ENCODE assay signal across 19 mouse cellular contexts in the genomic region with DNA sequence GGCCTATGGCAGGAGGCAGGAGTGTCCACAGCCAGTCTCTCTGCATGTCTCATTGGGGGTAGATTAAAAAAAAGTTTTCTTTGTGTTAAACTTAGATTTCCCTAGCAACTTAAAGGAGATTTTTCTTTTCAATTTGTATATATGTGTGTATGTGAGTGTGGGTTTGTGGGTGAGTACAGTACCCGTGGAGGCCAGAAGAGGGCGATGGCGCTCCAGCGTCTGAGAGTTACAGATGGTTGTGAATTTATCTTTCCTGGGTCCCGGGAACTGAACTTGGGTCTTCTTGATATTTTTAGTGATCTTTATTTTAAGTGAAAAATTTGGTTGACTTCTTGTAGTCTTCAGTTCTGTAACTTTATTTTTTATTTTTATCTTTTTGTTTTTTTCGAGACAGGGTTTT. TPM values are rescaled to one million over a fixed set of nuclear protein-coding genes. Genes with fewer than 3 reads are reported as not detected.
DNase-seq lines count a peak whose midpoint lies in the region; ATAC-seq and TF ChIP-seq lines count a peak whose summit lies in the region.
"Had no signal": no experiment of that assay in that cellular context is flagged by ENCODE, and none has a peak within 500 bp of the region (broad histone marks: within the 10 kb centered on the region; RNA-seq: fewer than 3 reads in every experiment).

No protein-coding gene starts in this region.

- TF ChIP-seq CTCF in lung, embryonic 14.5 days (IDR thresholded peaks at IDR 0.05; ENCODE audit: low read depth) = peak; percentile 28; the same call in 1 of the 2 replicates

- no peak overlapping the region for H3K27ac ChIP-seq in lung, embryonic 14.5 days (ENCODE audit: low read depth)
- H3K27ac ChIP-seq: embryonic facial prominence, embryonic 10.5 days; forebrain, embryonic 12.5 days; heart, embryonic 15.5 days; liver, embryonic 15.5 days; midbrain, embryonic 13.5 days; neural tube, embryonic 12.5 days had no signal

- no peaks in the 10 kb centered on the region for H3K27me3 ChIP-seq in lung, embryonic 14.5 days (ENCODE audit: insufficient read depth, low read length)
- H3K27me3 ChIP-seq: forebrain, embryonic 12.5 days; heart, embryonic 15.5 days; liver, embryonic 15.5 days; midbrain, embryonic 13.5 days; neural tube, embryonic 12.5 days had no signal

- intact Hi-C loops in heart, postnatal 25 days (cut with DNase I) = no loop called here

- no peak overlapping the region for H3K9ac ChIP-seq in lung, embryonic 14.5 days
- H3K9ac ChIP-seq: forebrain, embryonic 12.5 days; heart, embryonic 15.5 days; liver, embryonic 15.5 days; midbrain, embryonic 13.5 days; neural tube, embryonic 12.5 days had no signal

- ATAC-seq in lung, embryonic 14.5 days (ENCODE audit: insufficient read depth) = no peak
- peak; percentile 66 for ATAC-seq in megakaryocyte progenitor cell, adult 5-6 weeks (replicated peaks; ENCODE audit: poor library complexity)
- ATAC-seq: midbrain, embryonic 13.5 days had no signal

- no peaks in the 10 kb centered on the region for H3K9me3 ChIP-seq in lung, embryonic 14.5 days (ENCODE audit: low read depth, low read length)
- H3K9me3 ChIP-seq: embryonic facial prominence, embryonic 10.5 days; forebrain, embryonic 12.5 days; heart, embryonic 15.5 days; liver, embryonic 15.5 days; midbrain, embryonic 13.5 days; neural tube, embryonic 12.5 days had no signal

- 0 out of 2 replicates have a peak, but pooled peaks cover 5% of the 10 kb centered on the region for H3K36me3 ChIP-seq in lung, embryonic 14.5 days (ENCODE audit: insufficient read depth)
- H3K36me3 ChIP-seq: heart, embryonic 15.5 days had no signal

- WGBS in lung, embryonic 14.5 days = 80% methylated on average over 6 of the region's 6 CpGs

- H3K4me3 ChIP-seq in lung, embryonic 14.5 days (ENCODE audit: low read depth, low read length) = no peak overlapping the region
- H3K4me3 ChIP-seq: embryonic facial prominence, embryonic 10.5 days; forebrain, embryonic 12.5 days; heart, embryonic 15.5 days; liver, embryonic 15.5 days; midbrain, embryonic 13.5 days; neural tube, embryonic 12.5 days had no signal

- DNase-seq in heart, adult 11 months = peak; percentile 4
- no peak for DNase-seq in heart, postnatal 25 days (ENCODE audit: low spot score)
- DNase-seq in lung, embryonic 14.5 days = no peak
- DNase-seq in lung, postnatal 4 days = no peak
- peak; percentile 54 for DNase-seq in ZHBTc4 (ENCODE audit: low read depth, low spot score)
- DNase-seq in adrenal gland, postnatal 14 days = no peak
- no peak for DNase-seq in kidney, adult 9 months
- DNase-seq: cerebellum, adult 11-12 months; gastrocnemius, postnatal 10 days; kidney, adult 18-20 months; layer of hippocampus, postnatal 36 days; right cerebral cortex, adult 18-20 months had no signal

- no peaks in the 10 kb centered on the region for H3K4me1 ChIP-seq in lung, embryonic 14.5 days (ENCODE audit: insufficient read depth)
- H3K4me1 ChIP-seq: embryonic facial prominence, embryonic 10.5 days; forebrain, embryonic 12.5 days; heart, embryonic 15.5 days; liver, embryonic 15.5 days; midbrain, embryonic 13.5 days; neural tube, embryonic 12.5 days had no signal

- H3K4me2 ChIP-seq in lung, embryonic 14.5 days = no peak overlapping the region
- H3K4me2 ChIP-seq: forebrain, embryonic 12.5 days; heart, embryonic 15.5 days; liver, embryonic 15.5 days; midbrain, embryonic 13.5 days; neural tube, embryonic 12.5 days had no signal

RNA-seq across cellular contexts. Expression of a gene that starts 7.4 kb away (rescaled TPM):
- total RNA-seq in heart, postnatal 25 days (2021) = 10 to 100 TPM; 23.4 to 29.8 TPM
- 46.2 and 50.3 TPM in 2 replicates for polyA plus RNA-seq in lung, embryonic 14.5 days (2014; fragmentation: Nextera tagmentation; extraction: Ambion mirVana)
- total RNA-seq in megakaryocyte progenitor cell, adult 5-6 weeks (2015) = 49.9 and 53.5 TPM in 2 replicates
- 50.9 and 66.9 TPM in 2 replicates for total RNA-seq in megakaryocyte progenitor cell, adult 5-6 weeks (2017)
- 46.9 and 56.1 TPM in 2 replicates for total RNA-seq in adrenal gland, postnatal 14 days (2021)

RNA-seq across cellular contexts. Expression of a gene that starts 53.1 kb away (rescaled TPM):
- total RNA-seq in heart, postnatal 25 days (2021) = not detected
- 4.1 TPM in 2 replicates for polyA plus RNA-seq in lung, embryonic 14.5 days (2014; fragmentation: Nextera tagmentation; extraction: Ambion mirVana)
- 0.05 TPM in 1 of 2 replicates, not detected in the other for total RNA-seq in megakaryocyte progenitor cell, adult 5-6 weeks (2015)
- not detected in 2 replicates for total RNA-seq in megakaryocyte progenitor cell, adult 5-6 weeks (2017)
- 3.5 and 4.4 TPM in 2 replicates for total RNA-seq in adrenal gland, postnatal 14 days (2021)

Comparison
In these comparisons a context has a peak if more than half of its experiments do, and no peak if none do; other contexts are left out.
1. DNase-seq: peak in heart, adult 11 months (single experiment) and ZHBTc4 (single experiment); none in heart, postnatal 25 days (single experiment), lung, embryonic 14.5 days (single experiment), lung, postnatal 4 days (0 of 2), adrenal gland, postnatal 14 days (single experiment) and kidney, adult 9 months (single experiment).